Mouse (Mus musculus): ENCODE measurements around the gene Trpm3. TPM values are rescaled to one million over a fixed set of nuclear protein-coding genes. Genes with fewer than 3 reads are reported as not detected.

Trpm3 gene
- polyA plus RNA-seq, 1 experiment: 1.1 TPM

GRCm38 (mm10) chr19:22624801-22625513 is 486.1 kb downstream of the Trpm3 start:
- Histone ChIP-seq H3K4me3 (ENCODE audit: insufficient read depth, low read depth, low read length) (no peak overlapping the region), H3K4me1 (ENCODE audit: control insufficient read depth, insufficient read depth, insufficient read length, low read length) (no peaks in the 10 kb centered on the region), H3K27ac (replicated peaks; ENCODE audit: low read depth, low read length) (no peak overlapping the region)

DNA sequence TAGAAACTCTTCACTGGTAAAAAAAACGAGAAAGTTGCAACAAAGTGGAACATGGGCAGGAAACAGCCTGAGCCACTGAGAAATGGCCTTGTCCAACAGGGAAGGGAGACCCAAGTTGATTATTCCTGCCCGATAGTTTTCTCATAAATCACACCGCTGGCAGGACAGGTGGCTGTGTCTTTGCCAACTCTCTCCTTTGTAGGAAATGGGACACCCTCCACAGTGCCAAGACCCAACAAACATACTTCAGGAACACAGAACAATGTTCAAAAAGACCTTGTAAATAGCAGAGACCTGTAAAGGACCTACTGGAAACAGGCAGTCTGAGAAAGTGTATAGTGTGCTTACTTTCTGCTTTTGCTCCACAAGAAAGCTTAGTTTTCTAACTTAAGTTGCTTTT is 490.0 kb downstream of the Trpm3 start:
- Histone ChIP-seq H3K4me1 (ENCODE audit: control insufficient read depth, insufficient read depth, insufficient read length, low read length) (no peaks in the 10 kb centered on the region), H3K27ac (replicated peaks; ENCODE audit: low read depth, low read length) (no peak overlapping the region), H3K4me3 (ENCODE audit: insufficient read depth, low read depth, low read length) (no peak overlapping the region)

DNA sequence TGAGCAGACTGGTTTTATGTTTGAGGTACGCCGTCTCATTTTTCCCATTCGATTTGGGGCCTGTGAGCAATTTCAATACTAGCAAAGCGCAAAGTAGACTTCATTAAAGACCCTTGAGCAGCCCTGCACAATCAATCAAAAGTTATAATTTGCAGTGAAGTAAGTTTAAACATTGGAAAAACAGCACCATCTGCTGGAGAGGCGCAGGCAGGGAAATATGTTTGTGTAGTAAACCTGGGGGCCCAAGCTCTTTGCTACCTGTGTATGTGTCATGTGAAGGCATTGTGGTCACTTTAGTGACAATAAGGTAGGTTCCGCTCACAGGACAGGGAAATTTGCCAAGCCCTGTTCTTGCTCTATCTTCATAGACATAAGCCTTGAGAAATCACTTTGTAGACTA is 492.5 kb downstream of the Trpm3 start:
- no peak overlapping the region for H3K4me3 ChIP-seq (ENCODE audit: insufficient read depth, low read depth, low read length)
- H3K4me1 ChIP-seq (ENCODE audit: control insufficient read depth, insufficient read depth, insufficient read length, low read length): no peaks in the 10 kb centered on the region
- H3K27ac ChIP-seq (replicated peaks; ENCODE audit: low read depth, low read length): no peak overlapping the region

- no peak overlapping the region for H3K4me3 ChIP-seq (ENCODE audit: insufficient read depth, low read depth, low read length)
- no peak overlapping the region for H3K27ac ChIP-seq (replicated peaks; ENCODE audit: low read depth, low read length)
- no peaks in the 10 kb centered on the region for H3K4me1 ChIP-seq (ENCODE audit: control insufficient read depth, insufficient read depth, insufficient read length, low read length)
Observed at GRCm38 (mm10) chr19:22635635-22636034, 496.8 kb downstream of the Trpm3 start.

DNA sequence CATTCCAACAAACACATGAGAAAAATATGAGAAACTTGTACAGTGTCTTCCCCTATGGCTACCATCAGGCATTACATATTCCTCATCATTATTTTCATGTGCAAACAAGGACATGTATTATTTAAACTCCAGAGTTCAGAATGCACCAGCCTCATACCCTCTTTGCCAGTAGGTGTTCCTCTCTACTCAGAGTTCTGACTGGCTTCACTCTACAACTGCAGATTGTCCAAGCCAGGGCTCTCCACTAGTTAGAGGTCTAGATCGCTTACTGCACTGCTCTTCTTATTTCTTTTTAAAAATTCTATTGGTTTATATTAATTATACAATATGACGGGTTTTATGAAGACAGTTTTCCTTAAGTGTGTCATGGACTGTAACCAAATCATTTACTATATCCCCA is 498.9 kb downstream of the Trpm3 start:
- Histone ChIP-seq H3K4me1 (ENCODE audit: control insufficient read depth, insufficient read depth, insufficient read length, low read length) (no peaks in the 10 kb centered on the region), H3K4me3 (ENCODE audit: insufficient read depth, low read depth, low read length) (no peak overlapping the region), H3K27ac (replicated peaks; ENCODE audit: low read depth, low read length) (no peak overlapping the region)

DNA sequence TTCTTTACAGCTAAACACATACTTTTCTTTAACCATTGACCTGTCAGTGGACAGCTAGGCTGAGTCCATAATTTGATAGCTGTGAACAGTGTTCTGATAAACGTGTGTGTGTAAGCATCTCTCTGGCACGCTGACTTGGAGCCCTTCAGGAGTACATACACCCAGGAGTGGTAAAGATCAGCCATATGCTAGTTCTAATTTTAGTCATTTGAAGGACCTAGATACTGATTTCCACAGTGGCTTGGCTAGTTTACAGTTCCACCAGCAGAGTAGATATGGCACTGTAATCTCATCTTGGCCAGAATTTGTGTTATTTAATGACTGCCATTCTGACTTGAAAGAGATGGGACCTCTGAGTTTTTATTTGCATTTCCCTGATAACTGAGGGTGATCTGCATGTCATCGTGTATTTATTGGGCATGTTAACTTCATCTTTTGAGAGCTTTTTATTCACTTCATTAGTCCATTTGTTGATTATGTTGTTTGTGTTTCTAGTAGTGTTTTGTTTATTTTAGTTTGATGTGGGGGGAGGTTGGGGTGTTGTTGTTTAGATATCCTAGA is 499.6 kb downstream of the Trpm3 start:
- Histone ChIP-seq H3K4me3 (ENCODE audit: insufficient read depth, low read depth, low read length) (no peak overlapping the region), H3K27ac (replicated peaks; ENCODE audit: low read depth, low read length) (no peak overlapping the region), H3K4me1 (ENCODE audit: control insufficient read depth, insufficient read depth, insufficient read length, low read length) (no peaks in the 10 kb centered on the region)

DNA sequence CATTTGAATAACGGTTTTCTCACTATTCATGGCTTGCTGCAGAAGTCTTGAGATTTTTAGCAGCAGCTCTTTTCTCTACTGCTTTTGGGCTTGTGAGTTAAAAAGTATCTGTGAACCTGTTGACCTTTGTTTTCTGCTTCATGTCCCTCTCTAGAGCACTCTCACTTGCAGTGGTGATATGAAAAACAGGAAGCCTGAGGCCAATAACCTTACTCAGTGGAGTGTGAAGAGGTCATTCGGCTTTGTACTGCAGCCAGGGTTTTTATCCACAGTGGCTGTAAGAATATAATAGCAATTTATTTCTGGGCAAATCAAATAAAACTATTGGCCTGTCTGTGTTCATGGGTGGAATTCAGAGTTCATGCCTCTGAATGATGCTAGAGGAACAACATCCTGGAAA is 503.3 kb downstream of the Trpm3 start:
- Histone ChIP-seq H3K4me1 (ENCODE audit: control insufficient read depth, insufficient read depth, insufficient read length, low read length) (no peaks in the 10 kb centered on the region), H3K4me3 (ENCODE audit: insufficient read depth, low read depth, low read length) (no peak overlapping the region)

DNA sequence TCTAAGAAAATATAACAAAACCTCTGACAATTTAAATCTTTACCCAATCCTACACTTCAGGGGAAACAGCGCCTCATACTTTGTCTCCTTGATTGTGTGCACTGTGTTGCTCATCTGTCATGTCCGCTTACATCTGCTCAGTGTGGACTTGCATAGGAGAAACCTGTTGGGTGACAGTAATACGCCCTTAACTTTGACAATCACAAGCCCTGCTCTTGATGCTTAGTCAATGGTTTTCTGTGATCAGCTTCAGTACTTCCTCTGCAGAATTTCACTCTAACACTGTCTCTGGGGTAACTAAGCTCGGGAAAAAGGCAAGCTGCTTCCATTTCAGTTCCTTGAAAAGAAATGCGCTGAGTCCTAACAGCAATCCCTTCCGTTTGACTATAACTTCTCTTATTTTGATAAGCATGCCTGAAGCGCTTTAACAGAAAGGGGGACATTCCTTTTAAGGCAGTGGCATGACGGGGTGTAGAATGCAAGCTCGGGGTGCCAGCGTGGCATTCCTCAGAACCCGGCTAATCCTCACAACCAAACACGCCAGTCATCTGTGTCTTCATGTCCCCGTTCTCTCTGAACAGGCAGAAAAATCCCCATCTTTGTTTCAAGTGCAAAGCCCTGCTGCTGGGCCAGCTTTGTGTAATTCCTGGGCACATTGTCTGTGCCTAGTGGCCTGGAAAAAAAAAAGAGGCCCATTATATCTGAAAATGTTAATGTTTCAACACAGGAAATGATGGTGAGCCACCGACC is 517.8 kb downstream of the Trpm3 start:
- Histone ChIP-seq H3K4me3 (ENCODE audit: insufficient read depth, low read depth, low read length) (no peak overlapping the region), H3K27ac (replicated peaks; ENCODE audit: low read depth, low read length) (no peak overlapping the region), H3K4me1 (ENCODE audit: control insufficient read depth, insufficient read depth, insufficient read length, low read length) (no peaks in the 10 kb centered on the region)

More for the DNA sequence above, 503.3 kb downstream of the Trpm3 start:
- H3K27ac ChIP-seq (replicated peaks; ENCODE audit: low read depth, low read length): no peak overlapping the region

- Histone ChIP-seq H3K4me3 (ENCODE audit: insufficient read depth, low read depth, low read length) (no peak overlapping the region), H3K4me1 (ENCODE audit: control insufficient read depth, insufficient read depth, insufficient read length, low read length) (no peaks in the 10 kb centered on the region), H3K27ac (replicated peaks; ENCODE audit: low read depth, low read length) (no peak overlapping the region)
Observed at GRCm38 (mm10) chr19:22657251-22657650, 518.4 kb downstream of the Trpm3 start.

- H3K4me1 ChIP-seq (ENCODE audit: control insufficient read depth, insufficient read depth, insufficient read length, low read length): no peaks in the 10 kb centered on the region
- H3K27ac ChIP-seq (replicated peaks; ENCODE audit: low read depth, low read length): no peak overlapping the region
- no peak overlapping the region for H3K4me3 ChIP-seq (ENCODE audit: insufficient read depth, low read depth, low read length)
Observed at GRCm38 (mm10) chr19:22665401-22665800, 526.6 kb downstream of the Trpm3 start.

- Histone ChIP-seq H3K27ac (replicated peaks; ENCODE audit: low read depth, low read length) (no peak overlapping the region), H3K4me3 (ENCODE audit: insufficient read depth, low read depth, low read length) (no peak overlapping the region), H3K4me1 (ENCODE audit: control insufficient read depth, insufficient read depth, insufficient read length, low read length) (no peaks in the 10 kb centered on the region)
Observed at GRCm38 (mm10) chr19:22670222-22670621, 531.4 kb downstream of the Trpm3 start.

DNA sequence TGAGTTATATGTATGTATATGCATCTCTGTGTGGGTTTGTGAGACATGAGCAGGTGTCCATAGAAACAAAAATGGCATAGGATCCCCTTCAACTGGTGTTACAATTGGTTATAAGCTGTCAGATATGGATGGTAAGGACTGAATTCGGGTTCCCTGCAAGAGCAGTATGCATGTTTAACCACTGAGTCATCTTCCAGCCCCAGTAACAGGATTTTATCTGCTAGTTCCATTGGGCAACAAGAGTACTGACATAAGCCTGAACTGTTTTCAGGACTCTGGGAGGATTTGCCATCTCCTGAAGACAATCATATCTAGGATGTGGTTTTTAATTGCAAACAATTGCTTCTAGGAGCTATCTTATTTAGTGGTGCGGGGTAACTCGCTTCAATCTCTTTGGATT is 534.0 kb downstream of the Trpm3 start:
- H3K27ac ChIP-seq (replicated peaks; ENCODE audit: low read depth, low read length): no peak overlapping the region
- no peaks in the 10 kb centered on the region for H3K4me1 ChIP-seq (ENCODE audit: control insufficient read depth, insufficient read depth, insufficient read length, low read length)
- no peak overlapping the region for H3K4me3 ChIP-seq (ENCODE audit: insufficient read depth, low read depth, low read length)

GRCm38 (mm10) chr19:22676206-22676605 is 537.4 kb downstream of the Trpm3 start:
- no peak overlapping the region for H3K4me3 ChIP-seq (ENCODE audit: insufficient read depth, low read depth, low read length)
- no peaks in the 10 kb centered on the region for H3K4me1 ChIP-seq (ENCODE audit: control insufficient read depth, insufficient read depth, insufficient read length, low read length)
- no peak overlapping the region for H3K27ac ChIP-seq (replicated peaks; ENCODE audit: low read depth, low read length)

- no peaks in the 10 kb centered on the region for H3K4me1 ChIP-seq (ENCODE audit: control insufficient read depth, insufficient read depth, insufficient read length, low read length)
- no peak overlapping the region for H3K4me3 ChIP-seq (ENCODE audit: insufficient read depth, low read depth, low read length)
- no peak overlapping the region for H3K27ac ChIP-seq (replicated peaks; ENCODE audit: low read depth, low read length)
Observed at GRCm38 (mm10) chr19:22682238-22682637, 543.4 kb downstream of the Trpm3 start.

DNA sequence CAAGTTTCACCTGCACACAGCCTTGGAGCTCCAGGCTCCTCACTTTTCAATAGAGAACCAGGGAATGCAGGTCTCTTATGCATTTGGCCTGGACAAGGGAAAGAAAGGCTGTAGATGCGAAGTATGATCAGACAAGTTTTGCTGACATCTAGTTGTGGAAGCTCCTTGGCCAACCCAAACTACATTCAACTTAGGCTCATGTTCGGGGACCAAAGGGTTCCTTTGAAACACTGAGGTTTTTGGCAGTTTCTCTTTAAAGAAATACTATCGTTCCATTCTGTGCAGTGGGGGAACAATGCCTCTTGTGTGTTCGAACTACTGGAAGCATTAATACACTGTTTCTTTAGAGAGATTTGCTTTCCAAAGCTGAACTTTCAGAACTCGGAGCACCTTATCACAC is 553.1 kb downstream of the Trpm3 start:
- no peaks in the 10 kb centered on the region for H3K4me1 ChIP-seq (ENCODE audit: control insufficient read depth, insufficient read depth, insufficient read length, low read length)
- no peak overlapping the region for H3K4me3 ChIP-seq (ENCODE audit: insufficient read depth, low read depth, low read length)
- H3K27ac ChIP-seq (replicated peaks; ENCODE audit: low read depth, low read length): no peak overlapping the region

- Histone ChIP-seq H3K27ac (replicated peaks; ENCODE audit: low read depth, low read length) (no peak overlapping the region), H3K4me3 (ENCODE audit: insufficient read depth, low read depth, low read length) (no peak overlapping the region), H3K4me1 (ENCODE audit: control insufficient read depth, insufficient read depth, insufficient read length, low read length) (no peaks in the 10 kb centered on the region)
Observed at GRCm38 (mm10) chr19:22692553-22692952, 553.7 kb downstream of the Trpm3 start.
